Mouse (Mus musculus): ENCODE measurements around the gene Olfr622. TPM values are rescaled to one million over a fixed set of nuclear protein-coding genes. Genes with fewer than 3 reads are reported as not detected.

Gene Olfr622
- not detected for total RNA-seq (2021)
- long read RNA-seq, experiment 1 = 0 reads
- long read RNA-seq, experiment 2 = 0 reads

DNA sequence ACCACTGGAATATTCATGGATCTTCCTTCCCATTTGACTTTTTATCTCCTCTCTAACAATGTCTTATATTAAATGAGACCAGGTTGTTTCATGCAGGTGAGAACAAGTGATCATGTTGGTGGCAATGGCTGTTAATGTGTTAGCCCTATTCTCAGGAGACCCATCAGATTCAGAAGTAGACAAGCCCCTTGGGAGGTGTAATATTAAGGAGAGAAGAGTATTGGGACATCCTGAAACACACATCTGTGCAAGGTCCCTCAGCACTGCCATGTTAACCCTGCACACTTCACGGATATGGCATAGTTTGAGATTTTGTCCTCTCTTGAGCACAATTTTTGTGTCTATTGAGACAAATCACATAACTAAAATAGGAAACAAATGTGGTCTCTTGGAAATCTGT, at the start of gene Olfr622:
Gene Olfr622, minus strand, starts transcription at position 101 of the 400 bp plus-strand sequence.
- DNase-seq (ENCODE audit: low spot score in 2 of 2) = no peak
- intact Hi-C loops (cut with DNase I) = no loop called here

DNA sequence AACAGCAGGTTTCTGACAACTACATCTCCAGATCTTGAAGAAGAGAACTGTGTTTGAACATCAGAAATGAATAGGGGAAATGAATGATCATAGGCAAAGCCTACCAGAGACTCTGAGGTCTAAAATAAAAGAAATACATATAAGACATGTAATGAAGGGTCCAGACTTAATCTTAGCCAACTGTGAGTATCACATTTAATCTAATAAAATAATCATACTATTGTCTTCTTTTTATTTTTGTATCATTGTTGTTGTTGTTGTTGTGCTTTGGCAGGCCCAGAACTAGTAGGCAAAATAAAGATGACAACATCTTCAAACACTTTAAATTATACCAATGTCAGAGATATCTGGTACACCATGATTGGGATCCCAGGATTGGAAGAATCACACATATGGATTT, 39.9 kb upstream of the Olfr622 start, which contains the start of gene Olfr625-ps1:
Gene Olfr625-ps1, plus strand, starts transcription at position 301 of the 400 bp plus-strand sequence.
- no peak for DNase-seq (ENCODE audit: low spot score in 2 of 2)
- intact Hi-C loops (cut with DNase I) = no loop called here

DNA sequence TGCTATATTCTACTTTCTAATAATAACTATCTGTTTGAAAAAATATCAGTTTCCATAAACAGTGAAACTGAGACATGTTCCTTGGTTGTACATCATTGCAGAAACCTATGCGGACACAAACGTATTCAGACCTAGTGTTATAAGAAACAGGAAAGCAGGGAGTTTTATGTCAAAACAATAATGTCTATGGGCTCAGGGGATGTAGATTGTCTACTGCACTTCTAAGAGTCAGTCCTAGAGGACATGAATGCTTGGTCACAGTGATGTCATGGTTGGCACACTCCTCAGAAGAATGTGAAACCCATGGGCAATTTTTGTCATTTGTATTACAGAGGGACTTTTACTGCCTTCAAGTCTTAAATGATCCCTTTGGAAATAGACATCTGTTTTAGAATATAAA, 28.6 kb upstream of the Olfr622 start, which contains the start of gene Olfr624:
Gene Olfr624, minus strand, starts transcription at position 101 of the 400 bp plus-strand sequence.
- DNase-seq (ENCODE audit: low spot score in 2 of 2) = no peak
- intact Hi-C loops (cut with DNase I) = no loop called here

DNA sequence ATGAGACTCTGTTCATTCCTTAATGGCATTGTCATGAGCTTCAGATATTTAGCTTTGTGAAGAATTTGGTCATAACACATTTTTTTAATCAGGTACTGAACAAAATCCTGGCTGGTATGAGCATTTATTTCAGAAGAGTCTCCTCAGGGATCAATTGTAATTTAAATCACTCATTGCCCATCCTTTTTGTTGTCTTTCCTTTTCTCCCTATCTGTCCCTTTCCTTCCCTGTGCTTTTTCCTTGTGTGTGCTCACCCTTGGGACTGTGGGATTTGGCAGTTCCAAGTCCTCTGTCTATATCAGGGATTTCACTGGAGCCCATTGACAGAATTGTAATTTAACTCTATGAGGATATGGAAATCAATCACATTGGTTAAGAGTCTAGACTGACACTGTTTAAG, 21.1 kb upstream of the Olfr622 start, which contains the start of gene Olfr623:
Gene Olfr623, minus strand, starts transcription at position 101 of the 400 bp plus-strand sequence.
- intact Hi-C loops (cut with DNase I) = no loop called here
- no peak for DNase-seq (ENCODE audit: low spot score in 2 of 2)

DNA sequence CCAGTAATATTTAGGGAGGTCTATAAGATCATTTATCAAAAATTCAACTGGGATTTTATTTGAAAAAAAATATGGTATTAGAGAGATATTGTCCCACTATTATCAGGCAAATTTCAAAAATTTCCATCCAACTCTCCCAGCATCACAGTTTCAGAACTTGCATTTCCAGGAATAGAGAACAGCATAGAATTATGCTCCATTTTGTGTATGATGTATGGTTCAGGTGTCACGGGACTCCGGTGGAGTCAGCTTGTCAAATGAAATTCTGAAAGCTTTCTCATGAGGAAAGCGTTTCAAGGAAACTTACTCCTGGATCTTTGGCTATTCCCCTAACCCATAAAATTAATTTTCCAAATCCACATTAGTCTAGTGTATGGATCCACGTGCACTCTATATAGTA, 1.6 kb upstream of the Olfr622 start:
- intact Hi-C loops (cut with DNase I) = no loop called here
- DNase-seq (ENCODE audit: low spot score in 2 of 2) = no peak

DNA sequence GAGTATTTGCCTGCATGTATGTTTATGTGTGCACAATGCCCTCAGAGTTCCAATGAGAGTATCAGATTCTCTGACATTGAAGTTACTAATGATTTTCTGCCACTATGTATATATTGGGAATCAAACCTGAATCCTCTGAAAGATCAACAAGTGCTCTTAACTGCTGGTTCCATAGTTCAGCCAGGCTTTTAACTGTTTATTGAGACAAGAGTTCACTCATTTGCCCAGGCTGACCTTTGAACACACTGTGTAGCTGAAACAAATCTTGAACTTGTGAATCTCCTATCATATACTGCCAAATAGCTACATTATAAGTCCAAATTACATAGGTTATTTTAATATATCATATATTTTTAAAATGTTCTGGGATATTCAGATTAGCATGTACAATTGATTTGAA, 5.7 kb downstream of the Olfr622 start:
- intact Hi-C loops (cut with DNase I) = no loop called here
- no peak for DNase-seq (ENCODE audit: low spot score in 2 of 2)

DNA sequence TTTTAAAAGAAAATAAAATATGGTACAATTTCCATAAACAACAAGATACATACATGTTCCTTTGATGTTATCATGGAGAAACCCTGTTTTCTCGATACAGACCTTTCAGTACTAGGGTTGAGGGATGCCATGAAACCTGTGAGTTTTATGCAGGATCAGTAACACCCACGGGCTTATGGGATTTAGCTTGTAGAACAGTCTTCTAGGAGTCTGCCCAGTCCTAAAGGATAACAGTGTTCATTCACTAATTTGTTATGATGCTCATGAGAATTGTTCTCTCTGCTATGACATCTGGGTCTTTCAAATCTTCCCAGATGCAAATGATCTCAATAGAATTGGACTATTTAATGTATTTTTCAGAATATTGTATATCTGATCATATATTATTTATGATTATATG, 30.1 kb downstream of the Olfr622 start, which contains the start of gene Olfr620:
Gene Olfr620, minus strand, starts transcription at position 101 of the 400 bp plus-strand sequence.
- intact Hi-C loops (cut with DNase I) = no loop called here
- DNase-seq (ENCODE audit: low spot score in 2 of 2) = no peak

DNA sequence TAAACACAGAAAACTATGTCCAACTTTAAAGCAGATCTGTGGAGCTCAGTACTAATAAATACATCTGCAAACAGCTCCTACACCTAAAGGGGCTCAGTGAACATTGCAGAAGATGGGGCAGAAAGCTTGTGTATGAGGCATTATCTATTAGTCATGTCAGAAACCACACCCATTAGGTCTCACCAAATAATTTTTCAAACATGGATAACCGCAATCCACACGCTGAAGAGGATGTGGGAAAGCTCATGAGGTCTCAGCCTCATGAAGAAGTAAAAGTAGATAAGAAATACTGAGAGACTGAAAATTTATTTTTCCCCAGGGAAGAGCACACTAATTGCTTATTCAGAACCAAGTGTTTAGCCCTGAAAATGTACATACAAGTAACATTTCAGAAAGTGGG, 35.1 kb downstream of the Olfr622 start:
- DNase-seq (ENCODE audit: low spot score in 2 of 2) = no peak
- intact Hi-C loops (cut with DNase I) = no loop called here

DNA sequence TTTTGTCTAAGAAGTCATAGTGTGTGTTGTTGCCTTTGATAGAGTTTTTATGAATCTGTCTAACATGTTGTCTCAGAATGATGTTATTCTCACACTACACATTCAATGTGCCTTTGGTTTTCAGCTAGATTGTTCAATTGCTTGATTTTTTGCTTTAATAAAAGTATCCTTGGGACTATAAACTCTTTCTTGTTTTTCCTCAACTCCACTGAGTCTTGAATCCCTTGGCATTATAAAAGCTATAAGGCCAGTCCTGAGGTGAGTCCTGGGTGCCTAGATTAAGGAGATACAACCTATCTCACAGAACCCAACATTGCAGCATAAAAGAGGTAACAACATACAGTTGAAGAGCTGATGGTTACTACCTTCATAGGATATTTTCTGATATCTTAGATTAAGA, 42.2 kb downstream of the Olfr622 start, which contains the start of gene Olfr619:
Gene Olfr619, plus strand, starts transcription at position 301 of the 400 bp plus-strand sequence.
- intact Hi-C loops (cut with DNase I) = no loop called here
- DNase-seq (ENCODE audit: low spot score in 2 of 2) = no peak

DNA sequence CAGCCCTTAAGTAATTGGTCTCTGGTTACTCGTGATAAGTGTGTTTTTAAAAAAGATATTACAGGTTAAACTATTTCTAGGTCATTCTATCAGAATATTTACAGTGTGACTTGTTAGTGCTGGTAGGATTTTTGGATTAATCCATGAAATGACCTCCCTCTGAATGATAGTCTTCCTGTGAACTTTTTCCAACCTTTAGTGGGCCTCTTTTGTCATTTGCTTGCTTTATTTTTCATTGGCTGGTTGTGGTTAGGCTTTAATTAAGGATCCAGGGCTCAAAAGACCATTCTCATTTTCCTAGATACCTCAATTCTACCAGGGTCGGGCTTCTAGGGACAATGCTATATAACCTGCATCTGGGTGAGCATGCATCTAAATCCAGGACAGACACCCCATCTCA, 52.7 kb downstream of the Olfr622 start, which contains the start of gene Olfr618:
Gene Olfr618, plus strand, starts transcription at position 301 of the 400 bp plus-strand sequence.
- intact Hi-C loops (cut with DNase I) = no loop called here
- DNase-seq (ENCODE audit: low spot score in 2 of 2) = no peak

Other genes starting within 250 kb of the Olfr622 start
- not detected for gene Usp17lc, start 227.6 kb downstream of the Olfr622 start, total RNA-seq (2021)
- not detected for gene Olfr605, start 197.3 kb downstream of the Olfr622 start, total RNA-seq (2021)
- not detected for gene Olfr606, start 193.7 kb downstream of the Olfr622 start, total RNA-seq (2021)
- gene Olfr607, start 178.6 kb downstream of the Olfr622 start, total RNA-seq (2021) = not detected
- not detected for gene Olfr608, start 172.8 kb downstream of the Olfr622 start, total RNA-seq (2021)
- not detected for gene Olfr609, start 144.6 kb downstream of the Olfr622 start, total RNA-seq (2021)
- gene Olfr610, start 130.6 kb downstream of the Olfr622 start, total RNA-seq (2021) = not detected
- gene Olfr611, start 121.9 kb downstream of the Olfr622 start, total RNA-seq (2021) = not detected
- gene Olfr612, start 100.0 kb downstream of the Olfr622 start, total RNA-seq (2021) = not detected
- gene Olfr613, start 94.6 kb downstream of the Olfr622 start, total RNA-seq (2021) = not detected
- gene Olfr615, start 86.6 kb downstream of the Olfr622 start, total RNA-seq (2021) = not detected
- gene Olfr616, start 73.6 kb downstream of the Olfr622 start, total RNA-seq (2021) = not detected
- not detected for gene Olfr617, start 69.6 kb downstream of the Olfr622 start, total RNA-seq (2021)
- not detected for gene Olfr618, start 52.6 kb downstream of the Olfr622 start, total RNA-seq (2021)
- not detected for gene Olfr619, start 42.1 kb downstream of the Olfr622 start, total RNA-seq (2021)
- not detected for gene Olfr620, start 30.2 kb downstream of the Olfr622 start, total RNA-seq (2021)
- gene Olfr623, start 21.0 kb upstream of the Olfr622 start, total RNA-seq (2021) = not detected
- gene Olfr624, start 28.5 kb upstream of the Olfr622 start, total RNA-seq (2021) = under 1 TPM in 1 of 2 experiments, not detected in 1; 0.06 TPM
- gene Olfr625-ps1, start 40.0 kb upstream of the Olfr622 start, total RNA-seq (2021) = not detected
- gene Olfr243, start 72.0 kb upstream of the Olfr622 start, total RNA-seq (2021) = not detected
- not detected for gene Olfr628, start 87.7 kb upstream of the Olfr622 start, total RNA-seq (2021)
- gene Olfr629, start 102.2 kb upstream of the Olfr622 start, total RNA-seq (2021) = not detected
- not detected for gene Olfr630, start 114.6 kb upstream of the Olfr622 start, total RNA-seq (2021)
- not detected for gene Olfr69, start 128.9 kb upstream of the Olfr622 start, total RNA-seq (2021)
- not detected for gene Olfr68, start 137.0 kb upstream of the Olfr622 start, total RNA-seq (2021)
- gene Olfr67, start 149.1 kb upstream of the Olfr622 start, total RNA-seq (2021) = not detected
- gene Hbb-bt, start 171.3 kb upstream of the Olfr622 start, total RNA-seq (2021) = 100 to 1,000 TPM; 116 to 138 TPM
- 100 to 1,000 TPM; 912 to 967 TPM for gene Hbb-bs, start 185.4 kb upstream of the Olfr622 start, total RNA-seq (2021)
- not detected for gene Hbb-bh2, start 197.8 kb upstream of the Olfr622 start, total RNA-seq (2021)
- not detected for gene Hbb-bh1, start 200.5 kb upstream of the Olfr622 start, total RNA-seq (2021)
- not detected for gene Hbb-y, start 210.5 kb upstream of the Olfr622 start, total RNA-seq (2021)
- gene Olfr66, start 243.6 kb upstream of the Olfr622 start, total RNA-seq (2021) = not detected